Mouse (Mus musculus): ENCODE measurements around the gene Neurl3. TPM values are rescaled to one million over a fixed set of nuclear protein-coding genes. Genes with fewer than 3 reads are reported as not detected.

Neurl3 gene
- polyA plus RNA-seq, 1 experiment from 2014 or later, result 1.2 TPM

DNA sequence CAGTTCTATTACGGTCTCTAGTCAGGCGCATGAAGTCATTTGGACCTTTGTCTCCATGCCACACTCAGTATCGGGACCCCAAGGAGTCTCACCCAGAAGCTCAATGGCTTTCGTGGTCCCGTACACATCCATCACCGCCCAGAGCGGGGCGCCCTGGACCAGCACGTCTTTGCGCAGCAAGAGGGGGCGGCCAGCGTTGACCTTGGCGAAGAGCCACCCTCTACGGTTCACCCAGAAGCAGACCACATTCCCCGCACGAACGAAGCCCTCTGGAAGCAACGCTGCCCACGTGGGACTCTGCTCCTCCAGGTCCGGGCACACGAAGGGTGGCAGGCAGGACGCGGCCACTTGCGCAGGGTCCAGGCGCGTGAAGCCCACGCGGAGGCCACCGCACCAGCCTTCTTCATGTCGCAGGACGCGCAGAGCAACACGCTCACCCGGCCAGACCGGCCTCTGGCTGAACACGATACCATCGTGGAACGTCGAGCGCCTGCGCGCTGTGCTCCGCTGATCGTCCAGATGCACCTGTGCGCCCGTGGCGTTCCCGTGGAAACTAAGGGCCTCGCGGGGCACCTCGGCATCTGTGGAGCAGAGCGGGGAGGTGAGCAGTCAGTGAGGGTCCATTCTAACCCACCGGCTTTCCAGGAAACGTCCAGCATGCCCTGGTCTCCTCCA is 5.2 kb downstream of the Neurl3 start:
- WGBS, result 45% methylated on average over 54 of the region's 54 CpGs
- H3K9ac ChIP-seq (replicated peaks; ENCODE audit: low read length), result no peak overlapping the region

DNA sequence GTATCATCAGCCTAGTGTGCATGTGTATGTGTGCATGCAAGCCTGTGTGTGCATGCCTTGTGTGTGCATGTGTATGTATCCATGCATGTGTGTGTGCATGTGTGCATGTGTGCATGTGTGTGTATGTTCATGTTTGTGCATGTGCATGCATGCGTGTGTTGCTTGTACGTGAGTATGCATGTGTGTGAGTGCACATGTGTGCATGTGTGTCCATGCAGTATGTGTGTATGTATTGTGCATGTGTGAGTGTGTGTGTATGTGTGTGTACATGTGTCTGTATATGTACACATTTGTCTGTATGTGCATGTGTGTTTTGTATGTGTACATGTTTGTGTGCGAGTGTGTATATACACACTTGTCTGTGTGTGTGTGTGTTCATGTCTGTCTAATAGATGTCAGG is 6.9 kb downstream of the Neurl3 start:
- DNase-seq, result no peak
- no peak overlapping the region for H3K4me2 ChIP-seq (ENCODE audit: low read length)
- H3K27ac ChIP-seq (replicated peaks; ENCODE audit: low read depth, low read length), result no peak overlapping the region
- H3K27me3 ChIP-seq (ENCODE audit: control insufficient read depth, insufficient read depth, low read length), result no peaks in the 10 kb centered on the region
- H3K9ac ChIP-seq (replicated peaks; ENCODE audit: low read length), result no peak overlapping the region
- H3K4me1 ChIP-seq (ENCODE audit: control insufficient read depth, insufficient read depth, low read length), result no peaks in the 10 kb centered on the region
- no peak overlapping the region for H3K4me3 ChIP-seq (replicated peaks; ENCODE audit: low read depth, low read length)
- no peaks in the 10 kb centered on the region for H3K36me3 ChIP-seq (ENCODE audit: control insufficient read depth, insufficient read depth, low read length)
- no peak for ATAC-seq (ENCODE audit: low FRiP score, low TSS enrichment)
- no peaks in the 10 kb centered on the region for H3K9me3 ChIP-seq (ENCODE audit: control insufficient read depth, low read length)
- over 99% methylated on average over 3 of the region's 3 CpGs for WGBS

More for the DNA sequence above, 5.2 kb downstream of the Neurl3 start:
- Histone ChIP-seq H3K4me3 (replicated peaks; ENCODE audit: low read depth, low read length) (no peak overlapping the region), H3K9me3 (ENCODE audit: control insufficient read depth, low read length) (no peaks in the 10 kb centered on the region), H3K4me2 (ENCODE audit: low read length) (peak overlapping the region; percentile 34), H3K27me3 (ENCODE audit: control insufficient read depth, insufficient read depth, low read length) (no peaks in the 10 kb centered on the region), H3K36me3 (ENCODE audit: control insufficient read depth, insufficient read depth, low read length) (no peaks in the 10 kb centered on the region), H3K27ac (replicated peaks; ENCODE audit: low read depth, low read length) (no peak overlapping the region), H3K4me1 (ENCODE audit: control insufficient read depth, insufficient read depth, low read length) (no peaks in the 10 kb centered on the region)
- no peak for DNase-seq
- no peak for ATAC-seq (ENCODE audit: low FRiP score, low TSS enrichment)

DNA sequence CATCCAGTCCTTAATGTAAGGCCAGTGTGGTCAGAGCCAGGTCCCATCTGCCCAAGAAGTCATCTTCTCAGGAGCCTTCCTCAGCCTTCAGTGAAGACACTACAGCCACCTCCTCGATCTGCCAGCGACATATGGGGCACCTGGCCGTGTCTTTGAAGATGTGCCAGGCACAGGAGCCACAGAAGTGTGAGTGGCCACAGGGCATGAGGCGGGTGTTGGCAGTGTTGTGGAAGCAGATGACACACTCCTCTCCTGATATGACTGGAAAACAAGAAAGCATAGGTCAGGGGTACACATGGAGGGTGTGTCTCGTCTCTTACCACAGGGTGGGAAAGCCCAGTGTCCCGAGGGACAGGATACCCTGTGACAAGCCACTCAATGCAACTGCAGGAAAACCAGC is 8.2 kb downstream of the Neurl3 start:
- no peak for DNase-seq
- no peaks in the 10 kb centered on the region for H3K36me3 ChIP-seq (ENCODE audit: control insufficient read depth, insufficient read depth, low read length)
- H3K9ac ChIP-seq (replicated peaks; ENCODE audit: low read length), result no peak overlapping the region
- WGBS, result 86% methylated on average over 6 of the region's 6 CpGs
- H3K27ac ChIP-seq (replicated peaks; ENCODE audit: low read depth, low read length), result no peak overlapping the region
- no peak overlapping the region for H3K4me2 ChIP-seq (ENCODE audit: low read length)
- H3K27me3 ChIP-seq (ENCODE audit: control insufficient read depth, insufficient read depth, low read length), result no peaks in the 10 kb centered on the region
- no peaks in the 10 kb centered on the region for H3K9me3 ChIP-seq (ENCODE audit: control insufficient read depth, low read length)
- no peaks in the 10 kb centered on the region for H3K4me1 ChIP-seq (ENCODE audit: control insufficient read depth, insufficient read depth, low read length)
- no peak overlapping the region for H3K4me3 ChIP-seq (replicated peaks; ENCODE audit: low read depth, low read length)
- no peak for ATAC-seq (ENCODE audit: low FRiP score, low TSS enrichment)

DNA sequence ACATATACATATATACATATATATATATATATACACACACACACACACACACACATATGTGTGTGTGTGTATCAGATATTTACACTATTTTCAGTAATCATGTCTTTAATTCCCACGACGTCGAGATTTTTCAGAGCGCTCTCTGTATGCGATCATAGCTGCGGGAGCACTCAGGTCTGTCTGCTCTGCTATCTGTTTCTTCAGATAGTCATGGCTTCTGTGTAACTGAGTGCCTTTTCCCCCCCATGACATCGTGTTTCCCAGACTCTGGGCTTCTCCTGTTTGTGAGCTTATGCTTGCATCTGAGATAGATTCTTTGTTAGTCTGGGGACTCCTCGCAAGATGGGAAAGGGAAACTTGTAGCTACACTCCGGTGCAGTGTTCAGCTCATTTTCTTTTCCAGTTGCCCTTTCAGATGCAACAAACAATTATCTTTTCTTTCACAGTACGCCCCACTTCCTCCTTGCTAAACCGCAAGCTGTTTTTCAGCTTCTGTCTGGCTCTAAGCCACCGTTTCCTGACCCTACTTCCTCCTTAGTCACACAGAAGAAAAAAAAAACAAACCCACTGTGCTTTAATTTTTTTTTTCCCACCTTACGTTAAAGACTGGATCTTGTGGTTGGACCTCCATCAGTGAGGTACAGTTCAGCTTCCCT is 10.5 kb downstream of the Neurl3 start:
- WGBS, result 76% methylated on average over 13 of the region's 13 CpGs
- no peak overlapping the region for H3K4me2 ChIP-seq (ENCODE audit: low read length)
- H3K36me3 ChIP-seq (ENCODE audit: control insufficient read depth, insufficient read depth, low read length), result no peaks in the 10 kb centered on the region
- no peak overlapping the region for H3K9ac ChIP-seq (replicated peaks; ENCODE audit: low read length)
- no peak overlapping the region for H3K27ac ChIP-seq (replicated peaks; ENCODE audit: low read depth, low read length)
- no peak overlapping the region for H3K4me3 ChIP-seq (replicated peaks; ENCODE audit: low read depth, low read length)
- H3K4me1 ChIP-seq (ENCODE audit: control insufficient read depth, insufficient read depth, low read length), result no peaks in the 10 kb centered on the region
- ATAC-seq (ENCODE audit: low FRiP score, low TSS enrichment) (no peak), DNase-seq (no peak)
- H3K27me3 ChIP-seq (ENCODE audit: control insufficient read depth, insufficient read depth, low read length), result no peaks in the 10 kb centered on the region
- no peaks in the 10 kb centered on the region for H3K9me3 ChIP-seq (ENCODE audit: control insufficient read depth, low read length)

DNA sequence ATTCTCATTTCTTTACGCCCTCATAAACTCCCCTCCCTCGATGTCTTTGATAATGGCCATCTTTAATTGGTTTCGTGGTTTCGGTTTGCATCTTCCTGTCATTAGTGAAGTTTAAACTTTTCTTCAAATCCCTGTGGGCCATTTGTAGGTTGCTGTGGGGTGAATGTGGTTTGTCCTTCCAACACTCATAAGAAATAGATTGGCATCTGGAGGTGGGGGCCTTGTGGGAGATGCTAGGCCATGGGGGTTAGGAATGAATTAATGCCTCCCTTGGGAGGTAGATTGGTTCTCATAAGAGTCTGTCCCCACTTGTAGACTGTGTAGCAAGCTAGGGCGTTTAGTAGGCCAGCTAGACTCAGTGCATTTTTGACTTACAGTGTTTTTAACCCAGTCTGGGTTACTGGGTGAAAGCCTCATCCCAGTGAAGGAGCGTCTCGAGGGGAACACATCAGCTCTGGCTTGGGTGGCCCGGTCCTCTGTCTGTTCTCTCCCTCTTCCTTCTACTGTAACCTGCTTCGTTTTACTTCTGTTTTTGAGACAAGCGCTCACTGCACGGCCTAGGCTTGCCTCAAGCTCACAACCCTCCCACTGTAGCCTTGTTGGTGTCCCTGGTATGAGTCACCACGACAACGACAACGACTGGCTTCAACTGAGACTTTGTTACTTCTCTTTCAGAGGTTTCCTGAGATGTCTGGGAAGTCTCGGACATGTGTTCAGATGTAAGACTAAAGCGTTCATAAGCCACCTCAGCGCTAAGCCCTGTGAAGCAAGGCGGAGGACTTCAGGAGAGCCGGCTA is 12.6 kb downstream of the Neurl3 start:
- no peak for DNase-seq
- no peak for ATAC-seq (ENCODE audit: low FRiP score, low TSS enrichment)
- no peaks in the 10 kb centered on the region for H3K27me3 ChIP-seq (ENCODE audit: control insufficient read depth, insufficient read depth, low read length)
- no peak overlapping the region for H3K4me3 ChIP-seq (replicated peaks; ENCODE audit: low read depth, low read length)
- H3K36me3 ChIP-seq (ENCODE audit: control insufficient read depth, insufficient read depth, low read length), result no peaks in the 10 kb centered on the region
- no peak overlapping the region for H3K4me2 ChIP-seq (ENCODE audit: low read length)
- no peaks in the 10 kb centered on the region for H3K4me1 ChIP-seq (ENCODE audit: control insufficient read depth, insufficient read depth, low read length)
- no peak overlapping the region for H3K27ac ChIP-seq (replicated peaks; ENCODE audit: low read depth, low read length)
- H3K9ac ChIP-seq (replicated peaks; ENCODE audit: low read length), result no peak overlapping the region
- no peaks in the 10 kb centered on the region for H3K9me3 ChIP-seq (ENCODE audit: control insufficient read depth, low read length)
- WGBS, result 86% methylated on average over 19 of the region's 19 CpGs

DNA sequence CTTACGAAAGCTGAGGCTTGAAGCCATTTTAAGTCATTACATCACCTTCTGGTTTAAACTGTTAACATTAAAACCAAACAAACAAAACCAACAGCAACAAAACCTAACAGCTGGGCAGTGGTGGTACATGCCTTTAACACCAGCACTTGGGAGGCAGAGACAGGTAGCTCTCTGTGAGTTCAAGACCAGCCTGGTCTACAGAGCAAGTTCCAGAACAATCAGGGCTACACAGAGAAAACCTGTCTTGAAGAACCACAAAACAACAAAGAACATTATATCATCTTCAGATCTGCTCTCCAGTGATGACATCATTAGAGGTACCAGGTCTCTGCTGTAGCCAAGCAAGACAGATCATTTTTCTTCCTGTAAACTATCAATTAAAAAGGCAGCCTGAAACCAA is 14.1 kb downstream of the Neurl3 start:
- H3K27ac ChIP-seq (replicated peaks; ENCODE audit: low read depth, low read length), result no peak overlapping the region
- H3K27me3 ChIP-seq (ENCODE audit: control insufficient read depth, insufficient read depth, low read length), result no peaks in the 10 kb centered on the region
- DNase-seq (no peak), ATAC-seq (ENCODE audit: low FRiP score, low TSS enrichment) (no peak)
- no peaks in the 10 kb centered on the region for H3K4me1 ChIP-seq (ENCODE audit: control insufficient read depth, insufficient read depth, low read length)
- WGBS, result 100% methylated on average over 1 of the region's 1 CpGs
- H3K36me3 ChIP-seq (ENCODE audit: control insufficient read depth, insufficient read depth, low read length), result no peaks in the 10 kb centered on the region
- H3K4me2 ChIP-seq (ENCODE audit: low read length), result no peak overlapping the region
- no peak overlapping the region for H3K4me3 ChIP-seq (replicated peaks; ENCODE audit: low read depth, low read length)
- H3K9me3 ChIP-seq (ENCODE audit: control insufficient read depth, low read length), result 0 out of 2 replicates have a peak, but pooled peaks cover 2% of the 10 kb centered on the region
- no peak overlapping the region for H3K9ac ChIP-seq (replicated peaks; ENCODE audit: low read length)

DNA sequence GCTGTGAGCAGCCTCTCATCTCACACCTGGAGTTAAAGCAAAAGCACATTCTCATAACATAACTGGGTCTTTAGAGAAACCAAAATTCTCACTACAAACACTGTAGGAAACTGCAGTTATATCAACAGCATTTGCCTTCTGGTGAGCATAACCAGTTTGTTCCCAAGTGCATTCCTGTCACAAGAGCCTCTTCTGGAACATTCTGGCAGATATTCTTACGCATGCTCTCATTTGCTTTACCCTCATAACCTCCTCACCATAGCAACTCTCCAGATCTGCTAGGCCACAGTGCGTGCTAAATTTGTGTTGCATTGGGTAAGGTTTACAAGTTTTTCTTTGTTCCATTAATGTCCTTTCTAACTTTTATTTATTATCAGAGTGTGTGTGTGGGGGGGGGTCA is 15.2 kb downstream of the Neurl3 start:
- ATAC-seq (ENCODE audit: low FRiP score, low TSS enrichment) (no peak), DNase-seq (no peak)
- Histone ChIP-seq H3K36me3 (ENCODE audit: control insufficient read depth, insufficient read depth, low read length) (no peaks in the 10 kb centered on the region), H3K9me3 (ENCODE audit: control insufficient read depth, low read length) (0 out of 2 replicates have a peak, but pooled peaks cover 2% of the 10 kb centered on the region), H3K4me2 (ENCODE audit: low read length) (no peak overlapping the region), H3K27ac (replicated peaks; ENCODE audit: low read depth, low read length) (no peak overlapping the region), H3K4me3 (replicated peaks; ENCODE audit: low read depth, low read length) (no peak overlapping the region), H3K4me1 (ENCODE audit: control insufficient read depth, insufficient read depth, low read length) (peaks cover 9% of the 10 kb centered on the region; the same call in 1 of the 2 replicates), H3K9ac (replicated peaks; ENCODE audit: low read length) (no peak overlapping the region), H3K27me3 (ENCODE audit: control insufficient read depth, insufficient read depth, low read length) (no peaks in the 10 kb centered on the region)
- 95% methylated on average over 2 of the region's 2 CpGs for WGBS

DNA sequence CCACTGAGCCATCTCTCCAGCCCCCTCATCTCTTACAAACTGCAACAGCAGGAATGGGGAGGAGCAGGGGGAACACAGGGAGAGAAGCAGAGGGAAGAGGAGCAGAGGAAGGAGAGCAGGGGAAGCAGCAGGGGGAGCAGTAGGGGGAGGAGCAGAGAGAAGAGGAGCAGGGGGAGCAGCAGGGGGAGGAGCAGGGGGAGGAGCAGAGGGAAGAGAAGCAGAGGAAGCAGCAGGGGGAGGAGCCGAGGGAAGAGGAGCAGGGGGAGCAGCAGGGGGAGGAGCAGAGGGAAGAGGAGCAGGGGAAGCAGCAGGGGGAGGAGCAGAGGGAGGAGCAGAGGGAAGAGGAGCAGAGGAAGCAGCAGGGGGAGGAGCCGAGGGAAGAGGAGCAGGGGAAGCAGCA is 15.8 kb downstream of the Neurl3 start:
- no peaks in the 10 kb centered on the region for H3K27me3 ChIP-seq (ENCODE audit: control insufficient read depth, insufficient read depth, low read length)
- H3K9me3 ChIP-seq (ENCODE audit: control insufficient read depth, low read length), result 0 out of 2 replicates have a peak, but pooled peaks cover 2% of the 10 kb centered on the region
- H3K36me3 ChIP-seq (ENCODE audit: control insufficient read depth, insufficient read depth, low read length), result no peaks in the 10 kb centered on the region
- H3K4me1 ChIP-seq (ENCODE audit: control insufficient read depth, insufficient read depth, low read length), result peaks cover 9% of the 10 kb centered on the region; the same call in 1 of the 2 replicates
- no peak overlapping the region for H3K9ac ChIP-seq (replicated peaks; ENCODE audit: low read length)
- H3K4me3 ChIP-seq (replicated peaks; ENCODE audit: low read depth, low read length), result no peak overlapping the region
- 72% methylated on average over 2 of the region's 2 CpGs for WGBS
- no peak for ATAC-seq (ENCODE audit: low FRiP score, low TSS enrichment)
- no peak for DNase-seq
- H3K4me2 ChIP-seq (ENCODE audit: low read length), result no peak overlapping the region
- no peak overlapping the region for H3K27ac ChIP-seq (replicated peaks; ENCODE audit: low read depth, low read length)
